Mouse (Mus musculus): ENCODE measurements around the gene Agk.

DNA sequence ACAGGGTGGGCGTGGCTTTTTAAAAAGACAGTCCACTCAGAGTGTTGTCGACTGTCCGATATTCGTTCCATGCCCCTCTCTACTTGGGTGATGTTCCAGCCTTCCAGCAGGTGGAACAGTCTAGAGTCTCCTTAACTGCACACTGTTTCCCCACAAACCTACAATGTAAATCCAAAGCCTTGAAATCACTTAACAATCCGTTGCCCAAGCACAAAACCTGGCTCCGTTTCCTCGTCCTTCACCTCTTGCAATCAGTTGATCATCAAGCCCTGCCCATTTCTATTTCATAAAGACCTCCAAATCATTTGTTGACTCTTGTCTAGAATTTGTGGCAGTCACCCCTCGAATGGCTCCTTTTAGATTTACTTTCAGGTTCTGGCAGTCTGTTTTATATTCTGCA is 1.4 kb downstream of the Agk start:
- TF ChIP-seq CTCF (IDR thresholded peaks at IDR 0.05) (no peak), EP300 (IDR thresholded peaks at IDR 0.05) (no peak)

Data from lung, postnatal 0 days (tissue).